Mouse (Mus musculus) adrenal gland, adult (tissue): ENCODE data around the gene Zfp131.

Experiments used
- DNase-seq, 2 experiments: peaks; one replicate each; pipeline ENCODE4 v3.0.0; 2022 to 2023; ENCODE audit warnings: low spot score in 1 of 2; ENCODE audit not compliant: inconsistent age in 2 of 2

Zfp131 gene

DNA sequence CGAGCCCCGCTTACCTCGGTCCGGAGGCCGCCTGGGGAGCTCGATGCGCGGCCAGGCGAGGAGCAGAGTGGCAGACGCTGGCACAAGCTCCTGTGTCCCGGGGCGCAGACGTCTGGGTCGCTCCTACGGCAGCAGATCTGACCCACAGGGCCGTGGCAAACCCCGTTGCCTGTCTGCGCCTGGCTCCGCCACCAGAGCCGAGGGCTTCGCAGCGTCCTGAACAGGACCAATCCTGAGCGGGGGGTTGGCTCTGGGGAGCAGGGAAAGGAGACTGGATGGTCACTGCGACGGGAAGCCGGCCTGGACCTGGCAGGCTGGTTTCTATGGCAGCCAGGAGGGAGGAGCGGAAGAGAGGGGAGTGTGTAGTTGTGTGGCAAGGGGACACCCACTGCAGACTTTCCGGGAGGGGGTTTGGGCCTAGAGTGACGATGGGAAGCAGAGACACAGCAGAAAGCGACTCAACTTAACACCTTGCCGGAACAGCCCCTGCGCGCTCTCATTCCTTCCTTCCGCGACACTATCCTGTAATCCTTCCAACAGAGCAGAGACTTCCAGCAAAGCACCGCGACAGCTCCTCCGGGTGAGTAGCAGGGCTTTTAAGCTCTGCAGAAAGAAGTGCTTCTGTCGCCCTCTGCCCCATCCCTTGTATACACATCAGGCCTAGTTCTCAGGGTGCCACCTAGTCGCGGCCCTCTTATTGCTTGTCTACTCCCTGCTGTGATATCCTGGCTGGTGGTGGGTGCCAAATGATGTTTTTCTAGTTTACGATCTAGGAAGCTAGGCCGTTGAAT is 34.8 kb downstream of the Zfp131 start, which contains the start of gene Nim1k:
Gene Nim1k, minus strand, starts transcription at position 202 of the 791 bp plus-strand sequence.
- peak; percentile 90 to 95 for DNase-seq

DNA sequence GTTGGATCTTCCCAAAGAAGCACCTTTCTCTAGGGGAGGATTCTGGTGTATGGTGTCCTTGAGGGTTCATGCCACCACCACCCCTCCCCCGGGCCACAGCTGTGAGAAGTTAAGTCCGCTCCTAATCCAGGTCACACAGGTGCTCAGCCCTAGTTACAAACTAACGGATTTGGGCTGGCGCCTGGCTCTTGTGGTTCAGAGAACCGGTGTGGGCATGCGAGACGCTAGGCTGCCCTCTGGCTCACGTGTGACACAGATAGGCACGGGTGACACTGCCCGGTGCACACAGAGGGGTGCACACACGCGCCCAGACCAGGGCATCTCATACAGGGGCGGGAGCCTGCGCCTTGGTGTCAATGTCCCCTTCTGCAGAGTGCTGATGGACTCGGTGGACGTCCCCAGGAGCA is 35.5 kb downstream of the Zfp131 start:
- DNase-seq, result peak in 1 of 2 experiments; percentile 54

DNA sequence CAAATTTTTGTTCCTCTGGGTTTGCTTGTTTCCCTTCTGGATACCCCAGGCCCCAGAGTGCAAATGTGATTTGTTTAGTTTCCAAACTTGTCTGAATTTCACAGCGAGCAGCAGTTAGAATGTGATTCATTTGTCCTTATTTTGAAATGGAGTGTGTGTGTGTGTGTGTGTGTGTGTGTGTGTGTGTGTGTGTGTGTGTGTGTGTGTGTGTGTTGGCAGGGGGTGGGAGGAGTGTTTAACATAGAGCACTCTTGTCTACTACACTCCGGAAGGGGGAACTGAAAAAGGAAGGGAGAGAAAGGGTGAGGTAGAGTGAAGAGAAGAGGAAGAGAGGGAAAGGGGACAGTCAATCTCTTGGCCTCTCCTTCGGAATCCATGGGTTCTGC is 36.1 kb downstream of the Zfp131 start:
- no peak for DNase-seq

DNA sequence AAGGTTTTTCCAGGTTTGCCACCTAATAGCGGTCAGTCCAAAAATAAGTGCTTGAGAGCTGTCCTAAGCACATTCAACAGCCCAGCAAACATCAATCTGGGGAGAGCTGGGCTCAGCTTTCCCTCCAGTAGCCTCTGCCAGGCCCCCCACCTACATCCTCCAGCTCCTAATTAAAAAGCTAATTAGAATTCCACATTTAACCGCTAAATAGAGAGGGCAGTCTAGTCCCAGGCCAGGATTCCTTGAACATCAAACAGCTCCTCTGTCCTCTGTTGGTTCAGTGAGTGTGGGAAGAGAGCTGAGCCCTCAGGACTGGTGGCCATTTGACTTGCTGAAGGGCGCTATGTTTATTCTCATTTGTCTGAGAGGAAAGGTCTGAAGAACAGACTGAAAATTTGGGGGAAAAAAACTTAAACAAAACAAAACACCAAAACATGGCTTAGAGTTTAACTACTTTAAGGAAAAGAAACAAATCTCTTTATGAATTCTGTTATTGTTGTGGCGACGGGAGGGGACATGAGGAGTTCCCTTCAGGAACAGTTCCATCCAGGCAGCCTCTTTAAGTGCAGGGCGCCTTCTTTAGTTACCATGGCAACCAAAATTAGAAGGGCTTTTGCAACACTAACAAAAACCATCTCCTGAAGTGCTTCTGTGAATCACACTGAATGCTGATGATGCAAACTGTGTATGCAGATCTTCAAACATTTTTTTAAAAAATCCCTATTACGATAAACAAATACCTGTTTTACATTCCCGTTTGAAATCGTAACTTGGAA is 36.6 kb downstream of the Zfp131 start:
- DNase-seq, result no peak

DNA sequence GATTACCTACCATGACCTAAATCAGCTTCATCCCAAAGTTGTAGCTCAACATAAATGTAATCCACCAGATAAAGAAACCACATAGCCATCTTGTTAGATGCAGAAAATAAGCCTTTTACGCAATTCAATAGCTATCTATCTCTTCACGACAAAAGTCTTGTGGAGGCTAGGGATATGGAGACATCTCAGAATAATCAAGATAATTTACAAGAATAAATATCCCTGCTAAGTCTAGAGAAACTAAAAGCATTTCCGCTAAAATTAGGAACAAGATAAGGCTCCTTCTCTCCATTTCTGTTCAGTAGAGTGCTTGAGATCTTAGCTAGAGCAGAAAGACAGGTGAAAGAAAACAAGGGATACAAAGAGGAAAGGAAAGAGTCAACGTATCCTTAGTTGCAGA is 43.8 kb downstream of the Zfp131 start:
- DNase-seq, result no peak

- DNase-seq, result no peak
These were observed 47.2 kb downstream of the Zfp131 start for GRCm38 (mm10) chr13:119743470-119743869.

DNA sequence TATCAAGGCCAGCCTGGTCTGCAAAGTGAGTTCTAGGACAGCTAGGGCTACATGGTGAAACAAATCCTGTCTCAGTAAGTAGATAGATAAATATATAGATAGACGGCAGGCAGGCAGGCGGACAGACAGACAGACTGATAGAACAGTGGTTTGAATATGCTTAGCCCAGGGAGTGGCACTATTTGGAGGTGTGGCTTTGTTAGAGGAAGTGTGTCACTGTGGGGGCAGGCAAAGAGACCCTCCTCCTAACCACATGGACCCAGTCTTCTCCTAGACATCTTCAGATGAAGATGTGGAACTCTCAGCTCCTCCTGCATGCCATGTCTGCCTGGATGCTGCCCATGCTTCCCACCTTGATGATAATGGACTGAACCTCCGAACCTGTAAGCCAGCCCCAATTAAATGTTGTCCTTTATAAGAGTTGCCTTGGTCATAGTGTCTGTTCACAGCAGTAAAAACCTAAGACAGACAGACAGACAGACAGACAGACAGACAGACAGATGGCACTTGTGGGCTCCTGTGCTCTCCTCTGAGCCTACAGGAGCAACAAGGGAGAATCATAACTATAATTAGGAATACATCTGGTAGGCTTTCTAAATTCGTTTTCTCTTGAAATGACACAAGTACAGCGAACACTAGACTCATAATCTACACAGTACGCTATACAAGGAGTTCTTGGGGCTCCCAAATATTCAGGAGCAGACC is 47.8 kb downstream of the Zfp131 start:
- DNase-seq, result no peak

DNA sequence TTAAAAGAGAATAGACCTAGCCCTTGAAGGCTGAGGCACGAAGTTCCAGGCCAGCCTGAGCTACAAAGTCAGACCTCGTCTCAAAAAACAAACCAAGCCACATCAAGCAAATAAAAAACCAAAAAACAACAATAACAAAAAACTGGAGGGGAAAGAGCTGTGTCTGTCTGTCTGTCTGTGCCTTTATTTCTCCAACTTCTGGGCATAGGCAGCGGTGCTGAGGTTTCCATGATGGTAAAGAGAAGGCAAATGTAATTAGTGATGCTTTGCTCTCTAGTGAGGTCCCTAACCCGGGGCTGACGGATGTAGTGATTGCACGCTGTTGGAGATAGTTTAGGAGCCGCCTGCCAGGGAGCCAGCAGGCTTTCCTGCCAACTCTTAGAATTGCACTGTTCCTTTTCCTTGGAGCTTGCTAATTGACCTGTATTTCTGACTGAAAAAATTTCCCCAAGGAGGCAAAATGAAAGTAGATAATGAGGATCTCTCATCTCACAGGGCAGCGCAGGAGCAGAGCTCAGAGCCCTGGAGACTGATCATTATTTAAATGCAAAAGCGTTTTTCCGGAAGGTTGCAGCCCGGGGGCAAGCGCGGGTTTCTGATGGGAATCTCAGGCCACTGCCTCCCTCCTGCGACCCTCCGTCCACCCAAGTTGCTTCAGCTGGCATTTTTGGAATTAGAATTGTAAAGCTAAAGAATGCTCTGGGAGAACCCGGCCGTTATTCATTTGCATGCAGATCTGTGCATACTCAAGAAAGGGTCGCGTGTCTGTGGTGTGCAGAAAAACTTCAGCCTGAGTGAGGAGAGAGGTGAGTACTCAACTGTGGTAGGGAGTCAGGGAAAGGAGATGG is 49.1 kb downstream of the Zfp131 start:
- DNase-seq, result peak in 1 of 2 experiments; percentile 54

GRCm38 (mm10) chr13:119731448-119731847 is 59.2 kb downstream of the Zfp131 start:
- no peak for DNase-seq

DNA sequence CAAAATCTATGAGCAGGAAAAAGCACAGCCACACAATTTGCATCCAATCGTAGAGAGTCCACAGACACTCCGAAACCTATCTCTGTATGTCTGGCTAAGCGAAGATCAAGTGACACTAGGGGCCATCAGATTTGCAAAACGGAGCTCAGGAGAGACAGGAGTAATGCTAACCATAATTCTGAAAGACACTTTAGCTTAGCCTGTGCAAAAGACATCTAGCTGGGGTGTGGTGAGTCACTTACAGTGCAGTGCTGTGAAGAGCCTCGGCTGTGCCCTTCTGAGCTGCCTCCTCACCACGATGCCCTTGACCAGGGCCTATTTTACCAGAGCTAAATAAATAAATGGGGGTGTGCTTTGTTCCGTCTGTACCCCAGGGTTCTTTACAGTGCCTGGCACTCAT is 61.3 kb downstream of the Zfp131 start:
- peak in 1 of 2 experiments; percentile 69 for DNase-seq

GRCm38 (mm10) chr13:119727608-119728387 is 62.9 kb downstream of the Zfp131 start:
- DNase-seq, result no peak

DNA sequence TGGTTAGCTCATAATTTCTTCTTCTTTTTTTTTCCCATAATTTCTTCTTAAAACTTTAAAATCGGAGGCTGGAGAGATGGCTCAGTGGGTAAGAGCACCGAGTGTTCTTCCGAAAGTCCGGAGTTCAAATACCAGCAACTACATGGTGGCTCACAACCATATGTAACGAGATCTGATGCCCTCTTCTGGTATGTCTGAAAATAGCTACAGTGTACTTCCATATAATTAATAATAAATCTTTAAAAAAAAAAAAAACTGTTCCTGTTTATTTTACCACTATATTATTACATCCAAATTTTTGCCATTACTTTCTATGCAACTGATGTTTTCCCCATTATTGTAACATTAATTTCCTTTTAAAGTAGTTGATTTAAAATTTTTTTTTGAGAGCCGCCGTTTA is 66.1 kb downstream of the Zfp131 start:
- DNase-seq, result no peak

GRCm38 (mm10) chr13:119723368-119723767 is 67.3 kb downstream of the Zfp131 start:
- DNase-seq, result no peak

- peak in 1 of 2 experiments; percentile 55 for DNase-seq
These were observed 68.2 kb downstream of the Zfp131 start for GRCm38 (mm10) chr13:119722447-119722846.

- DNase-seq, result no peak
These were observed 74.6 kb downstream of the Zfp131 start for GRCm38 (mm10) chr13:119716105-119716504.
